Mouse (Mus musculus) megakaryocyte, embryonic 14.5 days (primary cell): ENCODE measurements around the gene Myo5c.

Experiments used
- FLI1 ChIP-seq: IDR thresholded peaks from 2 replicates; pipeline ENCODE4 v1.6.1; 2012; ENCODE audit warnings: low read length, inconsistent platforms, mixed read lengths
- GATA1 ChIP-seq: IDR thresholded peaks from 3 replicates; pipeline ENCODE4 v1.6.1; 2012; ENCODE audit warnings: mixed read lengths, low read length, inconsistent platforms, borderline replicate concordance

DNA sequence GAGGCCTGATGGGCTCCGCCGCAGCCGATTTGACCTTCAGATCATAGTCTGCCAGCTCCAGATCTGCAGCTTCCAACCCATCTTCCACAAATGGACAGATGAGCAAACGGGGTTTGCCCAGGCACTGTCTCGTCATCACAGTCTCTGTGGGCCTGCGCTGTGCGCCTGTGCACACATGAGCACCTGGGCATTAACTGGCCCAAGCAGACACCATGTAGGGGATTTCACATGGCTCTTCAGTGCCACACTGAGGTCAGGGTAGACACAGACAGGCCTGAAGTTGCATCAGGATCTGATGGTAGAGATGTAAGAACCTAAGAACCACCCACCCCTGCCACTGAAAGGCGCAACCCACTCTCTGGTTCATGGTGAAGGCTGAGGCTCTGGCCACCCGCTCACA is 43.2 kb downstream of the Myo5c start:
- TF ChIP-seq GATA1 (no peak), FLI1 (no peak)
